Mouse (Mus musculus) heart, embryonic 15.5 days (tissue): ENCODE measurements around the gene Pak1. TPM values are rescaled to one million over a fixed set of nuclear protein-coding genes. Genes with fewer than 3 reads are reported as not detected.

Experiments used
- polyA plus RNA-seq: library from polyadenylated mRNA; unstranded; fragments of >200 nt; fragmentation: Nextera tagmentation; extraction: Ambion mirVana; gene quantifications from 2 replicates; pipeline ENCODE4 v1.2.1, GENCODE M21; 2015

Pak1 gene
- polyA plus RNA-seq, 1 experiment from 2014 or later: 2.7 TPM

Other genes starting within 250 kb of the Pak1 start
- 47.4 and 53.6 TPM in 2 replicates for gene Aamdc, start 209.0 kb upstream of the Pak1 start, polyA plus RNA-seq
- 14.4 and 15.1 TPM in 2 replicates for gene Rsf1, start 208.7 kb upstream of the Pak1 start, polyA plus RNA-seq
- gene Clns1a, start 91.9 kb upstream of the Pak1 start, polyA plus RNA-seq: 80.5 and 102 TPM in 2 replicates
- gene Aqp11, start 50.3 kb upstream of the Pak1 start, polyA plus RNA-seq: 3.0 and 11.9 TPM in 2 replicates
- not detected in 2 replicates for gene Gdpd4, start 131.4 kb downstream of the Pak1 start, polyA plus RNA-seq